Mouse (Mus musculus) ovary, postnatal 14 days (tissue): Measurements from ENCODE around the gene Abcc8.

Experiments used
- DNase-seq: peaks from one replicate; pipeline ENCODE4 v3.0.0; 2022; ENCODE audit warnings: low spot score

Gene Abcc8

GRCm38 (mm10) chr7:46154498-46155488 is 25.0 kb downstream of the Abcc8 start:
- DNase-seq: no peak

- DNase-seq: no peak
Observed at GRCm38 (mm10) chr7:46152819-46153351, 26.9 kb downstream of the Abcc8 start.

GRCm38 (mm10) chr7:46147417-46147816 is 32.4 kb downstream of the Abcc8 start:
- DNase-seq: no peak

GRCm38 (mm10) chr7:46146675-46147308 is 33.0 kb downstream of the Abcc8 start:
- DNase-seq: no peak

GRCm38 (mm10) chr7:46144061-46144460 is 35.8 kb downstream of the Abcc8 start:
- DNase-seq: no peak

GRCm38 (mm10) chr7:46138329-46138930 is 41.4 kb downstream of the Abcc8 start:
- DNase-seq: no peak

- no peak for DNase-seq
Observed at GRCm38 (mm10) chr7:46133858-46134257, 46.0 kb downstream of the Abcc8 start.

GRCm38 (mm10) chr7:46132229-46132628 is 47.6 kb downstream of the Abcc8 start:
- no peak for DNase-seq

GRCm38 (mm10) chr7:46131806-46132205 is 48.0 kb downstream of the Abcc8 start:
- DNase-seq: no peak

GRCm38 (mm10) chr7:46131266-46131665 is 48.6 kb downstream of the Abcc8 start:
- DNase-seq: no peak

- no peak for DNase-seq
Observed at GRCm38 (mm10) chr7:46130723-46131122, 49.1 kb downstream of the Abcc8 start.

GRCm38 (mm10) chr7:46129463-46130179 is 50.2 kb downstream of the Abcc8 start:
- DNase-seq: no peak

- DNase-seq: no peak
Observed at GRCm38 (mm10) chr7:46128196-46128595, 51.6 kb downstream of the Abcc8 start.

- no peak for DNase-seq
Observed at GRCm38 (mm10) chr7:46125340-46125739, 54.5 kb downstream of the Abcc8 start.

- no peak for DNase-seq
Observed at GRCm38 (mm10) chr7:46124460-46124859, 55.4 kb downstream of the Abcc8 start.

GRCm38 (mm10) chr7:46122964-46123363 is 56.9 kb downstream of the Abcc8 start:
- DNase-seq: no peak

GRCm38 (mm10) chr7:46117035-46117434 is 62.8 kb downstream of the Abcc8 start:
- no peak for DNase-seq

GRCm38 (mm10) chr7:46116118-46116581 is 63.7 kb downstream of the Abcc8 start:
- no peak for DNase-seq

GRCm38 (mm10) chr7:46113435-46113834 is 66.4 kb downstream of the Abcc8 start:
- no peak for DNase-seq

- no peak for DNase-seq
Observed at GRCm38 (mm10) chr7:46111938-46112337, 67.9 kb downstream of the Abcc8 start.

GRCm38 (mm10) chr7:46111212-46111817 is 68.5 kb downstream of the Abcc8 start:
- no peak for DNase-seq
